Mouse (Mus musculus) stomach, postnatal 0 days (tissue): ENCODE measurements around the gene Luc7l3.

Source experiments
- CTCF ChIP-seq: IDR thresholded peaks from 2 replicates; pipeline ENCODE4 v1.5.1; 2016; ENCODE audit warnings: antibody characterized with exemption, low read depth, mild to moderate bottlenecking, moderate library complexity
- EP300 ChIP-seq: optimal IDR thresholded peaks from 2 replicates; pipeline ENCODE3; 2016; ENCODE audit warnings: antibody characterized with exemption

DNA sequence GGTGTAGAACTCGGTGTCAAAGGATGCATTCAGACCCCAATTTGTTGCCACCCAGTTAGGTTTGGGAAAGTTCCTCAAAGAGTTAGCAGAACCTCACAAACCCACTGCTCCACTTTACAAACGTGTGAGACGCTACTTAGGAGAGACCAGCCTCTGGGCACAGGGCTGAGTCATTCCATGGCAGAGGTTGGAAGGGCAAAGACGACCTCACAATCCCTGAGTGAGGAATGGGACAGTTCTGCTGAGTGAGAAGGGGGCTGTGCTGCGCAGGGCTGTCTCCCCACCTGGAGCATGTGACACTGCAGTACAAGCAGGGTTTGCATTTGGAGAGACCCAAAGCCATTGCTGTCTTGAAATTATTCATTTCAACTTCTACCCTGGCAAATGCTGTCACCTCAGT is 39.5 kb downstream of the Luc7l3 start:
- TF ChIP-seq CTCF (no peak), EP300 (no peak)
